Mouse (Mus musculus): ENCODE results near the gene Gm128. TPM values are rescaled to one million over a fixed set of nuclear protein-coding genes. Genes with fewer than 3 reads are reported as not detected.

The Gm128 gene
- polyA plus RNA-seq, 1 experiment from 2014 or later: 0.30 TPM

- Histone ChIP-seq H3K4me1 (ENCODE audit: control insufficient read depth, insufficient read depth, low read length) (no peaks in the 10 kb centered on the region), H3K36me3 (ENCODE audit: control insufficient read depth, insufficient read depth, low read length) (no peaks in the 10 kb centered on the region; the same call in 1 of the 2 replicates), H3K27ac (ENCODE audit: low read depth, low read length) (peak overlapping the region; percentile 15; the same call in 1 of the 2 replicates), H3K4me3 (ENCODE audit: low read depth, low read length) (no peak overlapping the region), H3K9me3 (replicated peaks; ENCODE audit: control insufficient read depth, low read length) (no peaks in the 10 kb centered on the region), H3K4me2 (no peak overlapping the region), H3K27me3 (ENCODE audit: control insufficient read depth, insufficient read depth, low read length) (no peaks in the 10 kb centered on the region), H3K9ac (ENCODE audit: low read depth, low read length) (no peak overlapping the region)
- no peak for ATAC-seq (replicated peaks; ENCODE audit: insufficient number of reproducible peaks, low FRiP score, low TSS enrichment)
- 66% methylated on average over 6 of the region's 6 CpGs for WGBS (ENCODE audit: insufficient replicate concordance)
Measured at GRCm38 (mm10) chr3:95275161-95275560, 33.8 kb upstream of the Gm128 start.

- H3K27ac ChIP-seq (ENCODE audit: low read depth, low read length): no peak overlapping the region
- 90% methylated on average over 4 of the region's 4 CpGs for WGBS (ENCODE audit: insufficient replicate concordance)
- H3K4me3 ChIP-seq (ENCODE audit: low read depth, low read length): no peak overlapping the region
- H3K36me3 ChIP-seq (ENCODE audit: control insufficient read depth, insufficient read depth, low read length): no peaks in the 10 kb centered on the region; the same call in 1 of the 2 replicates
- no peaks in the 10 kb centered on the region for H3K27me3 ChIP-seq (ENCODE audit: control insufficient read depth, insufficient read depth, low read length)
- no peak overlapping the region for H3K9ac ChIP-seq (ENCODE audit: low read depth, low read length)
- H3K9me3 ChIP-seq (replicated peaks; ENCODE audit: control insufficient read depth, low read length): no peaks in the 10 kb centered on the region
- no peak for ATAC-seq (replicated peaks; ENCODE audit: insufficient number of reproducible peaks, low FRiP score, low TSS enrichment)
- no peak overlapping the region for H3K4me2 ChIP-seq
- H3K4me1 ChIP-seq (ENCODE audit: control insufficient read depth, insufficient read depth, low read length): no peaks in the 10 kb centered on the region
Measured at GRCm38 (mm10) chr3:95274453-95274852, 33.1 kb upstream of the Gm128 start.

DNA sequence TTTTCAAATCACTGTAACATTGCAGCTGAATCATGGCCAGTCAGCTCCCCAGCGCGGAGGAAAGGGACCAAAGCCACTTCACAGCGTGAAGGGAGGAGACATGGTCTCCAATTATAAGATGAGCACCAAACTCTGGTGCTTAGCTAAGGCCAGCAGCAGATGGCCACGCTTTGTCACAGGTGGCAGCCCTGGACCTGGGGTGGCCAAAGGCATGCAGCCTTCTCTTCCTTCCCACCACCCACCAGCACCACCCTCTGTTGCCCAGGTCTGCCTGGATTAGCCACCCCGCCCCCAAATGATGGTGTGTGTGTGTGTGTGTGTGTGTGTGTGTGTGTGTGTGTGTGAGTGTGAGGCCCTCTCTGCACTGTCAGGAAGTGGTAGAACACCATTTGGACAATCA, 32.1 kb upstream of the Gm128 start:
- Histone ChIP-seq H3K4me1 (ENCODE audit: control insufficient read depth, insufficient read depth, low read length) (no peaks in the 10 kb centered on the region), H3K9me3 (replicated peaks; ENCODE audit: control insufficient read depth, low read length) (no peaks in the 10 kb centered on the region), H3K9ac (ENCODE audit: low read depth, low read length) (no peak overlapping the region), H3K4me2 (no peak overlapping the region), H3K36me3 (ENCODE audit: control insufficient read depth, insufficient read depth, low read length) (no peaks in the 10 kb centered on the region; the same call in 1 of the 2 replicates), H3K27me3 (ENCODE audit: control insufficient read depth, insufficient read depth, low read length) (no peaks in the 10 kb centered on the region), H3K27ac (ENCODE audit: low read depth, low read length) (no peak overlapping the region), H3K4me3 (ENCODE audit: low read depth, low read length) (no peak overlapping the region)
- 80% methylated on average over 5 of the region's 5 CpGs for WGBS (ENCODE audit: insufficient replicate concordance)
- ATAC-seq (replicated peaks; ENCODE audit: insufficient number of reproducible peaks, low FRiP score, low TSS enrichment): no peak

DNA sequence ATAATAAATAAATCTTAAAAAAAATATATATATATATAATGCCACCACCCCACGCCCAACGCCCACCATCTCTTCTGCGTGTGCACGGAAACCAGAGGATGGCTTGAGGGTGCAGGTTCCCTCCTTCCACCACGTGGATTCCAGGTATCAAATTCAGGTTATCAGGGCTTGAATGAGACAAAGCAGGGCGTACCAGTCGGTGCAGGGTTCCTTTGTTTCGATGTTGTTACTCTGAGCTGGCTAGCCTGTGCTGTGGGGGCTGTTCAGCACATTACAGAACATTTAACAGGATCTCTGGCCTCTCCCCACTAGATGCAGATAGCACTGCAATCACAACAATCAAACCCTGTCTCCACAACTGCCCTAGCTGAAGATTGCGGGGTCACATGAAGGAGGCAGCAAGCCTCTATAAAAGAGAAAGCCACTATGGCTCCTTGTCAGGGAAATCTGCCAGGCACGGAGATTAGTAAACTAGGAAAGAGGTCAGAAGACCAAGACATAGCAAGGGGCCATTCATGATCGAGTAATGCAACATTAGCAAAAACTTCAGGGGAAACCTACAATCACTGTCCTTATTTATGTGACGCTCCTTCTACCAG, 29.5 kb upstream of the Gm128 start:
- WGBS (ENCODE audit: insufficient replicate concordance): 77% methylated on average over 12 of the region's 12 CpGs
- no peak overlapping the region for H3K4me2 ChIP-seq
- H3K4me1 ChIP-seq (ENCODE audit: control insufficient read depth, insufficient read depth, low read length): no peaks in the 10 kb centered on the region
- H3K27me3 ChIP-seq (ENCODE audit: control insufficient read depth, insufficient read depth, low read length): no peaks in the 10 kb centered on the region
- no peaks in the 10 kb centered on the region for H3K9me3 ChIP-seq (replicated peaks; ENCODE audit: control insufficient read depth, low read length)
- H3K36me3 ChIP-seq (ENCODE audit: control insufficient read depth, insufficient read depth, low read length): peaks cover 14% of the 10 kb centered on the region
- H3K4me3 ChIP-seq (ENCODE audit: low read depth, low read length): no peak overlapping the region
- no peak overlapping the region for H3K9ac ChIP-seq (ENCODE audit: low read depth, low read length)
- H3K27ac ChIP-seq (ENCODE audit: low read depth, low read length): no peak overlapping the region
- ATAC-seq (replicated peaks; ENCODE audit: insufficient number of reproducible peaks, low FRiP score, low TSS enrichment): no peak

DNA sequence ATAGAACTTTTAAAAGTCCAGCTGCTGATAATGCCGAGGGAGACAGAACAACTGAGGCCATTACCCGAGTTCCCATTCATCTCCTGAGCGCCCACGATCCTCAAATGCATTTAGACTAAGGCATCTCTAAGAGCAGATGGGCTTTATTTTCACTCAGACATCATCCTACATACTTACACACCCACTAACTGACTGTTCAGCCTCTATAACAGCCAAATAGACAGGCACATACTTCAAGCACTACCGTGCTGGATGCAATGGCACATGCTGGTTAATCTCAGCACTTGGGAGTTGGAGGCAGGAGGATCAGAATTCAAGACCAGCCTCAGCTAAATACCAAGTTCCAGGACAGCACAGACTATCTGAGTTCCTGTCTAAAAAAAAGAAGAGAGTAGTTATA, 28.4 kb upstream of the Gm128 start:
- H3K36me3 ChIP-seq (ENCODE audit: control insufficient read depth, insufficient read depth, low read length): peaks cover 17% of the 10 kb centered on the region
- no peak for ATAC-seq (replicated peaks; ENCODE audit: insufficient number of reproducible peaks, low FRiP score, low TSS enrichment)
- H3K27ac ChIP-seq (ENCODE audit: low read depth, low read length): no peak overlapping the region
- H3K9me3 ChIP-seq (replicated peaks; ENCODE audit: control insufficient read depth, low read length): no peaks in the 10 kb centered on the region
- WGBS (ENCODE audit: insufficient replicate concordance): 79% methylated on average over 5 of the region's 5 CpGs
- H3K9ac ChIP-seq (ENCODE audit: low read depth, low read length): no peak overlapping the region
- H3K4me3 ChIP-seq (ENCODE audit: low read depth, low read length): no peak overlapping the region
- H3K4me2 ChIP-seq: no peak overlapping the region
- H3K4me1 ChIP-seq (ENCODE audit: control insufficient read depth, insufficient read depth, low read length): no peaks in the 10 kb centered on the region
- H3K27me3 ChIP-seq (ENCODE audit: control insufficient read depth, insufficient read depth, low read length): no peaks in the 10 kb centered on the region

GRCm38 (mm10) chr3:95267855-95268254, 26.5 kb upstream of the Gm128 start:
- H3K27me3 ChIP-seq (ENCODE audit: control insufficient read depth, insufficient read depth, low read length): no peaks in the 10 kb centered on the region
- H3K9me3 ChIP-seq (replicated peaks; ENCODE audit: control insufficient read depth, low read length): no peaks in the 10 kb centered on the region
- no peak overlapping the region for H3K9ac ChIP-seq (ENCODE audit: low read depth, low read length)
- H3K27ac ChIP-seq (ENCODE audit: low read depth, low read length): no peak overlapping the region
- H3K4me3 ChIP-seq (ENCODE audit: low read depth, low read length): no peak overlapping the region
- no peak overlapping the region for H3K4me2 ChIP-seq
- peaks cover 23% of the 10 kb centered on the region for H3K36me3 ChIP-seq (ENCODE audit: control insufficient read depth, insufficient read depth, low read length)
- no peak for ATAC-seq (replicated peaks; ENCODE audit: insufficient number of reproducible peaks, low FRiP score, low TSS enrichment)
- H3K4me1 ChIP-seq (ENCODE audit: control insufficient read depth, insufficient read depth, low read length): peaks cover 4% of the 10 kb centered on the region; the same call in 1 of the 2 replicates

GRCm38 (mm10) chr3:95266052-95266451, 24.7 kb upstream of the Gm128 start:
- H3K36me3 ChIP-seq (ENCODE audit: control insufficient read depth, insufficient read depth, low read length): peaks cover 27% of the 10 kb centered on the region
- no peaks in the 10 kb centered on the region for H3K27me3 ChIP-seq (ENCODE audit: control insufficient read depth, insufficient read depth, low read length)
- H3K27ac ChIP-seq (ENCODE audit: low read depth, low read length): no peak overlapping the region
- WGBS (ENCODE audit: insufficient replicate concordance): 93% methylated on average over 3 of the region's 3 CpGs
- H3K9me3 ChIP-seq (replicated peaks; ENCODE audit: control insufficient read depth, low read length): no peaks in the 10 kb centered on the region
- no peak overlapping the region for H3K9ac ChIP-seq (ENCODE audit: low read depth, low read length)
- no peak for ATAC-seq (replicated peaks; ENCODE audit: insufficient number of reproducible peaks, low FRiP score, low TSS enrichment)
- no peak overlapping the region for H3K4me3 ChIP-seq (ENCODE audit: low read depth, low read length)
- H3K4me2 ChIP-seq: no peak overlapping the region
- H3K4me1 ChIP-seq (ENCODE audit: control insufficient read depth, insufficient read depth, low read length): peaks cover 4% of the 10 kb centered on the region; the same call in 1 of the 2 replicates

DNA sequence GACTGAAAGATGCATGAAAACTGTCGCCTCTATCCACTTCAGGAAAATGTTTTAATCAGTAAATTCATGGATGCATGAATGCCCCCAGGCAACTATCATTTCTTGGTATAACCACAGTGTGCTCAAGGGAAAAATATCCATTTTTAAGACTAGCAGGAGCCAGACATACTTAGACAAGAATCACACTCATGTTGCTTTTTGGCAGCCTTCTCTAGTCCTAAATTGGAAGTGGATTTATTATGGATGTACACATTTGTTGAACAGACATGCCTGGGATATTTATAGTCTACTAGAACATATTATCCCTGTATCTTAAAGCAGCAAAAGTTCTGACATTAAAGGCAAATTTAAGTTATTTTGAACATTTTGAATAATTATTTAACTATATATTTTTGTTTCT, 23.3 kb upstream of the Gm128 start:
- ATAC-seq (replicated peaks; ENCODE audit: insufficient number of reproducible peaks, low FRiP score, low TSS enrichment): no peak
- H3K4me1 ChIP-seq (ENCODE audit: control insufficient read depth, insufficient read depth, low read length): peaks cover 4% of the 10 kb centered on the region; the same call in 1 of the 2 replicates
- no peak overlapping the region for H3K9ac ChIP-seq (ENCODE audit: low read depth, low read length)
- no peaks in the 10 kb centered on the region for H3K9me3 ChIP-seq (replicated peaks; ENCODE audit: control insufficient read depth, low read length)
- no peak overlapping the region for H3K27ac ChIP-seq (ENCODE audit: low read depth, low read length)
- WGBS (ENCODE audit: insufficient replicate concordance): 83% methylated on average over 1 of the region's 1 CpGs
- H3K4me2 ChIP-seq: no peak overlapping the region
- no peaks in the 10 kb centered on the region for H3K27me3 ChIP-seq (ENCODE audit: control insufficient read depth, insufficient read depth, low read length)
- H3K36me3 ChIP-seq (ENCODE audit: control insufficient read depth, insufficient read depth, low read length): peaks cover 29% of the 10 kb centered on the region
- H3K4me3 ChIP-seq (ENCODE audit: low read depth, low read length): no peak overlapping the region

- Histone ChIP-seq H3K4me1 (ENCODE audit: control insufficient read depth, insufficient read depth, low read length) (peaks cover 4% of the 10 kb centered on the region; the same call in 1 of the 2 replicates), H3K9me3 (replicated peaks; ENCODE audit: control insufficient read depth, low read length) (no peaks in the 10 kb centered on the region), H3K9ac (ENCODE audit: low read depth, low read length) (no peak overlapping the region), H3K4me3 (ENCODE audit: low read depth, low read length) (no peak overlapping the region), H3K27ac (ENCODE audit: low read depth, low read length) (no peak overlapping the region), H3K36me3 (ENCODE audit: control insufficient read depth, insufficient read depth, low read length) (peaks cover 29% of the 10 kb centered on the region), H3K4me2 (no peak overlapping the region), H3K27me3 (ENCODE audit: control insufficient read depth, insufficient read depth, low read length) (no peaks in the 10 kb centered on the region)
- 44% methylated on average over 11 of the region's 11 CpGs for WGBS (ENCODE audit: insufficient replicate concordance)
- no peak for ATAC-seq (replicated peaks; ENCODE audit: insufficient number of reproducible peaks, low FRiP score, low TSS enrichment)
Measured at GRCm38 (mm10) chr3:95263089-95263739, 21.8 kb upstream of the Gm128 start.

Data from heart, embryonic 11.5 days (tissue).